Mouse (Mus musculus): Measurements from ENCODE around the gene Numbl.

Gene Numbl

GRCm38 (mm10) chr7:27291795-27292466 is 33.7 kb downstream of the Numbl start:
- in situ Hi-C loops (cut with MboI, MseI) = loop anchor here (25.0 kb wide), 1 partner anchor 530 kb away; the partner anchor contains the start of gene Cyp2b19

GRCm38 (mm10) chr7:27295956-27296355 is 37.7 kb downstream of the Numbl start:
- in situ Hi-C loops (cut with MboI, MseI) = loop anchor here (25.0 kb wide), 1 partner anchor 534 kb away; the partner anchor contains the start of gene Cyp2b19

- in situ Hi-C loops (cut with MboI, MseI) = loop anchor here (25.0 kb wide), 1 partner anchor 534 kb away; the partner anchor contains the start of gene Cyp2b19
These were observed 38.3 kb downstream of the Numbl start for GRCm38 (mm10) chr7:27296518-27296917.

- in situ Hi-C loops (cut with MboI, MseI) = loop anchor here (25.0 kb wide), 1 partner anchor 536 kb away; the partner anchor contains the start of gene Cyp2b19
These were observed 39.9 kb downstream of the Numbl start for GRCm38 (mm10) chr7:27298033-27298610.

- in situ Hi-C loops (cut with MboI, MseI) = loop anchor here (25.0 kb wide), 1 partner anchor 537 kb away; the partner anchor contains the start of gene Cyp2b19
These were observed 40.6 kb downstream of the Numbl start for GRCm38 (mm10) chr7:27298816-27299215.

- in situ Hi-C loops (cut with MboI, MseI) = no loop called here
These were observed 42.1 kb downstream of the Numbl start for GRCm38 (mm10) chr7:27300351-27300750.

GRCm38 (mm10) chr7:27300801-27301200 is 42.6 kb downstream of the Numbl start:
- in situ Hi-C loops (cut with MboI, MseI) = no loop called here

DNA sequence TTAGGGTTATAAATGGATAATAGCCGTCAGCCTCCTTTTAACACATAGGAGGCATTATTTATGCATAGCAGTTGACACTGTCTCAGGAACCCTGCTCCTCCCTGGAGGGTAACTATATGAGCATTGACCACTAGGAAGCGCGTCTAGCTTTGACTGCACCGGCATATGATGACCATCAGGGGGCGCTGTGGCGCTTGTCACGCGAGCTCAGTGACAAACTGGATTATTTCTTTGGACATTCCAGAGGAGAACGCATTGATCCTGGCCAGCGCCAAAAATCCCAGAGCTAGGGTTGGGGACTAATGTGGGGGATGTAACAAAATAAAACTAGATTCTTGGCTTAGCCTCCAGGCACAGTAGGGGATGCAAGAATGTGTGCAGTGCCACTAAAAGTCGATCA is 43.9 kb downstream of the Numbl start:
- in situ Hi-C loops (cut with MboI, MseI) = no loop called here

DNA sequence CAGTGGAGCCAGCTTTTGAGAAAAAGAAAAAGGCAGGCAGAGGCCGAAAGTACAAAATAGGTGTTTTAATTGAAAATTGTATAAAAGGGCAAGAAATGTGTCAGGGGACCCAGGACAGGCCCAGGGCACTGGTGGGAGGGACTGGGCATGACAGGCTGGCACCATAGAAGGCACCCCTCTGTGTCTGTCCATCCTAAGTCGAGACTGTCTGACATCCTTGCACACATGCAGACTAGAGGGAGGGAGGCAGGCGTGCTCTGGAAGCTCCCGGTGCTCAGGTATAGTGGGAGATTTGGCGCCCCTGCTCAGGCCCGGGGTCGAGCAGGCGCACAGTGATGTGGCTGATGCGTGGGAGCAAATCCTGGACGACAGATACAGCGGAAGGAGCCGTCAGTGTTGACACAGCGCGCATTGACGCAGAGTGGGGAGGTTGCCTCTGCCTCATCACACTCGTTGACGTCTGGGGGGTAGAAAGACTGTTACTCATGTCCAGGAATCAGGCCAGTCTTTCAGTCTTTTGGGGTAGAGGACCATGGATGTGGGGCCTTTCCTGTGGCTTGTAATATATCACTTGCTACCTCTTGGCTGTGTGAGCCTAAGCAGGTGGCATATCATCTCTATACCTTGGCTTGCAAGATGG is 47.0 kb downstream of the Numbl start:
- in situ Hi-C loops (cut with MboI, MseI) = no loop called here

- in situ Hi-C loops (cut with MboI, MseI) = no loop called here
These were observed 48.2 kb downstream of the Numbl start for GRCm38 (mm10) chr7:27306161-27307160.

DNA sequence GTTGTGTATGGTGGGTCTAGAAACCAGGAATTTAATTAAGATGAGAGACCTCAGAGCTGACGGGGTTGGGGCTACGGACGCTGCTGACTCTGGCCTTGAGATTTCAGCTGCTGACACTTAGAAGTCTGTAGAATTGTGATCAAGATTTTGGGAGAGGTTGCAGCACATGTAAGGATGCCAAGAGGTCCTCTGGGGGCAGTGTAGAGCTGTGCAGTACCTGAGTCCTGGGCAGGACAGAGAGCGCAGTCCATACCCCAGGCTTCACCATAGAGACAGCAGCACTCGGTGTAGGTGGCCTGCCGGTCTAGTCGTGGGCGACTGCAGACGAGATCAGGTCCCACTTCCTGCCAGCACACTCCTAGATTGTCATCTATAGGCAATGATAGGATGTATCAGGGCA is 49.3 kb downstream of the Numbl start:
- in situ Hi-C loops (cut with MboI, MseI) = no loop called here

DNA sequence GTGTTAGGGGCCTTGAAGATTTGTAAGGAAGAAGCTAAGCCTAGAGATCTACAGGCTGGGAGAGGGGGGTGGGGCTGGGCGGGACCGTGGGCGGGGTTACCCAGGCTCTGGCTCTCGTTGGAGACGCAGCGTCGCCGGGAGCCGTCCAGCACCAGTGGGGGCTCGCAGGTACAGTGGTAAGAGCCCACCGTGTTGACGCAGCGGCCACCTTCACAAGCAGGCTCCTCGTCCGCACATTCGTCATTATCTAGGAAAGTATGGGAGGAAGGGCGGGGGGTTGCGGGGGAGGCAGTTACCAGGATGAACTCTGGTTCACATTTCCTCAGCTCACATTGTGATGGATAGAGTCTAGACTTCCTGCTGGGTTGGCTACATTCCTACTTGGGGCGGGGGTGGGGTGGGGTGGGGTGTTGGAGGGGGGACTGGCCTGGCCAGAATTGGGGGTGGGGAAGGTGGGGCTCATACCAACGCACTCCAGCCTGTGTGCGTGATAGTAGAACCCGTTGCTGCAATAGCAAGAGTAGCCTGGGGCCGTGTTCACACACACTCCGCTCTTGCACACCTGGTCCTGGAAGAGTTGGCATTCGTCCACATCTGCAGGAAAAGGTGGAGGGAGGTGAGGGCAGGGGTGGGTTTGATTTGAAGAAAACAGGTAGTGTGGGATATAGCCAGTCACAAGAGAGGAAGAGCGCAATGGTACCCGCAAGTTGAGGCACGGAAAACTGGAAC is 50.8 kb downstream of the Numbl start:
- in situ Hi-C loops (cut with MboI, MseI) = no loop called here

- in situ Hi-C loops (cut with MboI, MseI) = no loop called here
These were observed 51.6 kb downstream of the Numbl start for GRCm38 (mm10) chr7:27309832-27310231.

- in situ Hi-C loops (cut with MboI, MseI) = no loop called here
These were observed 52.1 kb downstream of the Numbl start for GRCm38 (mm10) chr7:27310306-27310705.

DNA sequence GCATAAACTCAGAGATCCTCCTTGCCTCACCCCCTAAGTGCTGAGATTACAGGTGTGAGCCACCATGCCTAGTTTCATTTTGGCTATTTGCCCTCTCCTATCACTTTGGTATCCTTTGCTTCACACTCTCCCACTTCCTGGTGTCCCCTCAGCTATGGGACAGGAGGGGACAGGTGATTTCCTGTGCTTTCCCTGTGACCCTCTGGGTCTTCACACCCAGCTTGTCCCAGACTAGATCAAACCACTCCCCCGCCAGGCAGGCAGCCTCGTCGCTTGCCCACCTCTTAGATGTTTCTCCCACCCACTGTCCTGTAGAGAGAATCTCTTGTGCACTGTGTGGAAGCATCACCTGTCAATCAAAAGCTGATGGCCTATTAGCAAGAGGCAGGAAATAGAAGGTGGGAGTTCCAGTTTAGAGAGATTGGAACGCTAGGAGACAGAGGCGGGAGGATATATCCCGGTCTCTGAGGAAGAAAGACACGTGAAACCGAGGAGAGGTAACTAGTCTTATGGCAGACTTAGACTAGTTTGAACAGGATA is 52.8 kb downstream of the Numbl start:
- in situ Hi-C loops (cut with MboI, MseI) = no loop called here

DNA sequence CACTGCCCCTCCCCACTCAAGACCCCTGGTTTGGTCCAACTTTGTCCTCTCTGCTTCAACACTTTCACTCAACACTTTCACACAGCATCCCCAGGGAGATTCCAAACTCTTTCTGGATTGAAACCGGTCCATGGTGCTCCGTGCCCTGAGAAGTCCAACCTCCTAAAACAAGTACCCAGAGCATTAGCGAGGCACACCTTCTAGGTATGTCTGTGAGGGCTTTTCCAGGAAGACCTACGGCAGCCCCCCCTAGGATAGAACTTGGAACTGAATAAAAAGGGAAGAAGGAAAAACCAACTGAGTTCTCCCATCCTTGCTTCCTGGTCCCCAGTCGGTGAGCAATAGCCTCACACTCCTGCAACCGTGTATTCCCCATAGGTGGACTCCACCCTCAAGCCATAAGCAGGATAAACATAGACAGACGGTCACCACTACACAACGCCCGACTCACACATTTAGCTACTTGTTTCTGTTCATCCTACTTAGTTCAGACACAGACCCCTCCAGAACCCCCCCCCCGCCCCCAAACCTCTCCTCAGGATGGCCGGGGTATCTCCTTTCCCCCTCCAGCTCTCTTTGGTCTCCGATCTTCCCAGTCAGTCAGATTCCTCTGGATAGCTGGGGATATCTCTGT is 53.5 kb downstream of the Numbl start:
- in situ Hi-C loops (cut with MboI, MseI) = no loop called here

GRCm38 (mm10) chr7:27314393-27314792 is 56.2 kb downstream of the Numbl start:
- in situ Hi-C loops (cut with MboI, MseI) = no loop called here

GRCm38 (mm10) chr7:27315958-27316357 is 57.7 kb downstream of the Numbl start:
- in situ Hi-C loops (cut with MboI, MseI) = no loop called here

DNA sequence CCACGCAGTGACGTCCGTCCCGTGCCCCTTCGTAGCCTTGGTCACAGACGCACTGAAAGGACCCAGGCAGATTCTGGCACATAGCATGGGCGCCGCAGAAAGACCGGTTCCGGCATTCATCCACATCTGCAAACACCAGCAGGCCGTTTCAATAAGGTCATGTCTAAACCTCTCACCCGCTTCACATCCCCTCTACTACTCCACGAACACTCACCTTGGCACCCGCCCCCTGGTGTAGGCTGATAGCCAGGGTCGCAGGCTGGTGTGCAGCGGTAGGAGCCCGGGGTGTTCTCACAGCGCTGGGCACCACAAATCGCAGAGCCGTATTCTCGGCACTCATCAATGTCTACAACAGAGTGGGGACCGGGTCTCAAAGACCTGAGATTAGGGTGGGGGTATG is 61.2 kb downstream of the Numbl start:
- in situ Hi-C loops (cut with MboI, MseI) = no loop called here

GRCm38 (mm10) chr7:27322291-27322690 is 64.1 kb downstream of the Numbl start:
- in situ Hi-C loops (cut with MboI, MseI) = no loop called here
